Mouse (Mus musculus) monocyte, adult 2 months (primary cell): Measurements from ENCODE around the gene 1700012B09Rik.

ENCODE experiments used
- DNase-seq, 2 experiments: peaks; one replicate each; pipeline ENCODE4 v3.0.0; 2022; ENCODE audit warnings: low spot score in 2 of 2, low read depth in 1 of 2

1700012B09Rik gene

DNA sequence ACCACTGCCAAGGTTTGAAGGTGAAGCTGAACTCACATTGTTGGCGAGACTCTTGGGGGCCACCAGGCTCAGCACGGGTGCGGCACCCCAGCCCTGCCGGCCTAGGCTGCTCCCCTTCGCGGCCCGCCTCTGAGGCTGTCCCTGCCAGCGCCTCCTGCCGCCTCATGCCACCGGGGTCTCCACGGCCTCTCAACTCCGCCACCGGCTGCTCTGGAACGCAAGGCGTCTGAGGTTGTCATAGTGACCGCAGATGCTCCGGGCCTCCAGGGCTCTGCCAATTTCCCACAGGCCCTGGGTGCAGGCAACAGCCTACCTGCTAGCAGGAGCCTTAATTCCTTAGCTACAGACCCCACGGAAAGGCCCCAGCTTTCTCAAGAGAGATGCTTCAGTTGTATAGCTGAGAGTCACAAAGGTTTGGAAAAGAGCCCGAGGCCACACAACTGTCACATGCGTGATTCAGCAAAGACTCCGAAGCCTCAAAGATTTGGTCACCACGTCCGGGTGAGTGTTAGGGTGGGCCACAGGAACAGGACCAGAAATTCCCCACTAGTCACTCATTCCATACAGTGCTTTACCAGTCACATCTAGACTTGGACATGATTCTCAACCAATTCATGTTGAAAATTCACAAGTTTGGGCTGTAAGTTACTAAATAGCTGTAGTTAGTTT, at the start of gene 1700012B09Rik:
Gene 1700012B09Rik (minus strand): TSS at position 228 of the 669 bp plus-strand sequence.
- no peak for DNase-seq

DNA sequence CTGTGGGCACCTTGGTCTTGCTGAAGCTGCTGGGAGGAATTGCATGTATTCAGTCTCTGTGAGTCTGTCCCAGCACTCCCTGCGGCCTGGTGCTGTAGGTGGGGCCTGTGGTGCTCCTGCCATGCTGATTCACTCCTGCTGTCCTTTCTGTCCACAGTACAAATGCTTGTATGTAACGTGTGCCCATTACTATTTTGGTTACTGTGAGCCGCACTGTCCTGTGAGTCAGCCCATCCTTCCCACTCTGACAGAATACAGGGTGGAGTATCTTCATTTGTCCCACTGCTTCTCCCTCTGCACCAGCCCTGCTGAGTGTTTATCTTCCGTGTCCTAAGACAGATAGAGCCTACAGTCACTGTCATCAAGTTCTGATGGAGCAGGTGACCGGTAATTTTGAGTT, 39.3 kb upstream of the 1700012B09Rik start:
- no peak for DNase-seq

DNA sequence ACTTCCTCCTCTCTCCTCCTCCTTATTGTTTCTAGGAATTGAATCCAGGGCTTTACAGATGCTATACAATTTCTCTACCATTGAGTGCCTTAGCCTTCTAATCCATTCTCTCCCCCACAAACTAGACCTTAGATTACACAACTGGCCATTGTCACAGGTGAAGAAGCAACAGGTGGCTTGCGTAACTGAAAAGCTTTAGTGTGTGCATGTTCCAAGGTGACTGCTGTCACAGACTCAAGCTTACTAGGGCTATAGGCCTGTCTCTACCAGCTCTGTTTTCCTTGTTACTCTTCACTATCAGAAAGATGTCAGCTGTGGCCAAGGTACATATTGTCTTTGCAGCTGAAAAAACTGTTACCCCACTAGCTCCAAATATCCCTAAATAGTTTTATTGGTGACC, 36.0 kb upstream of the 1700012B09Rik start:
- no peak for DNase-seq

- no peak for DNase-seq
Observed at GRCm38 (mm10) chr9:14805714-14806113, 34.9 kb upstream of the 1700012B09Rik start.

- DNase-seq, result no peak
Observed at GRCm38 (mm10) chr9:14787356-14787755, 16.5 kb upstream of the 1700012B09Rik start.

DNA sequence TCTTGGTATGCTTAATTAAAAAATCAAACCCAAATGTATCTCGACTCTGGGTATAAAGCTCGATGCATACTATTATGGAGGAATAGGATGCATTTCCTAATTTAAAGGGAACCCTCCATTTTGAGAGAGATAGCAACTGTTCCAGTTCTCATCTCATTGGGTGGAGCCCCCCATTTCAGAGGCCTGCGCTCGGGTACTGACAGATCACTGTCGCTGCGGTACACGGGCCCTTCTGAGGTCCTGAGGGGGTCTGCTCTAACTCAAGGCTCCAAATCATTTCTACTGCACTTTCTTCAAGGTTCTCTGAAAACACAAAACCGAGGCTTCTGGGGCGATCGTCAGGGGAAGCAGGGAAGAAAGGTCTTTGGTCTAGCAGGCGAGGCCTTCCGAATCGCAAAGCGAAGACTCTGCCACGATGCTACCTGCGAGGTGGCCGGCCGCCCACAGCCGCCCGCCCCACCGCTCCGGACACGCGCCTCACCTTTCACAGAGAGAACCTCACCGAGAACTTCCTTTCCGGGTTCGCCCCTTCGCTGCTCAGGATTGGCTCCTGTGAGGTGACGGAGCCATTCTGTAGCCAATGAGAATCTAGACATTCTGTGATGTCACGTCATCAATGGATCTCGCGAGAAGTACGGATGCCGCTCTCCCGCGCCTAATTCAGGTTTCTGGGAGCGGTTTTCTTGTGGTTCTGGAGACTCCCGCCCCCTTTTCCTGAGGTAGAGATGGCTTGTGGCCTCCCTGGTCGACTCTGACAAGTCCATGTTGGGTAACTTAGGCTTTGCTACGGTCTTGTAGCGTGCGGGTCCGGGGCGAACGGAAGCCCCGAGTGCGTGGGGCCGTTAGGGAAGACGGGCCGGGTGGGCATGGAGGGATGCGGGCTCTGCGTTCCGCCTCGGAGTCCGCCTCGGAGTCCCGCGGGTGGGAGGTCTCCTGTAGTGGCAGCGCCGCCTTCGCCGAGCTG, 13.5 kb upstream of the 1700012B09Rik start, which contains the start of the genes Mre11a and Ankrd49:
Gene Mre11a (plus strand): TSS at position 616 of the 964 bp plus-strand sequence.
Gene Ankrd49 (minus strand): TSS at position 818 of the 964 bp plus-strand sequence.
- DNase-seq, result peak; percentile 82 to 90

- no peak for DNase-seq
Observed at GRCm38 (mm10) chr9:14778341-14778740, 7.5 kb upstream of the 1700012B09Rik start.

- no peak for DNase-seq
Observed at GRCm38 (mm10) chr9:14773813-14774212, 3.0 kb upstream of the 1700012B09Rik start.

- DNase-seq, result no peak
Observed at GRCm38 (mm10) chr9:14772074-14772473, 1.2 kb upstream of the 1700012B09Rik start.

GRCm38 (mm10) chr9:14769811-14770210, 1.0 kb downstream of the 1700012B09Rik start:
- DNase-seq, result no peak

DNA sequence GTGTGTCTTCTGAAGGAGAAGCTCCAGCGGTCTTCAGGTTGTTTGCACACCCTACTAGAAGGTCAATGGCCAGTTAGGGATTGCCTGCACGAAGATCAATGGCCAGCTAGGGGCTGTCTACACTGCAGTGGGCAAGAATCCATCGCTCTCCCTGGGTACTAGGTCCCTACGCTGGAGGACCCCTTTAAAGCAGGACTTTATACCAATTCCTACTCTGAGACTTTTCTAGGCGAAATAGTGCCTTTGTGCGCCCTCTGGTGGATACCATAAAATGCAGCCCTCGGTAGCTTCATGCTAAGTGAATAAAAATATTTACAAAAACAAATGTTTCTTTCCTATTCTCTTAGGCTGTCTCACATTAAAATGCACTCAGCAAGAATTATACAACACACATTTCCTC, 6.1 kb downstream of the 1700012B09Rik start:
- no peak for DNase-seq

DNA sequence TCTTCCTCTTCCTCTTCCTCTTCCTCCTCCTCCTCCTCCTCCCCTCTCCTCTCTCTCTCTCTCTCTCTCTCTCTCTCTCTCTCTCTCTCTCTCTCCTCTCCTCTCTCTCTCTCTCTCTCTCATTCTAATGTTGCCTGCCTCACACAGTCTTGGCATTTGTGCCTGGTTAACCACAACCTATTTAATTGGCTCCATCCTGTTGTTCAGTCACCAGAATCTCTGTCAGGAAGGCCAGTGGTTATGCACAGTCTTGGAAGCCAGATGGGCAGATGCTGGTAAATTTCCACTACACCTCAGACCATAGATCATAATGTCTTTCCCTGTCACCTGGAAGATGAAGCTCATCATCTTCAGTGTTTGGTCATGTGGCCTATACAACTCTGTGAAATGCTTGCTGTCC, 11.6 kb downstream of the 1700012B09Rik start:
- DNase-seq, result no peak

DNA sequence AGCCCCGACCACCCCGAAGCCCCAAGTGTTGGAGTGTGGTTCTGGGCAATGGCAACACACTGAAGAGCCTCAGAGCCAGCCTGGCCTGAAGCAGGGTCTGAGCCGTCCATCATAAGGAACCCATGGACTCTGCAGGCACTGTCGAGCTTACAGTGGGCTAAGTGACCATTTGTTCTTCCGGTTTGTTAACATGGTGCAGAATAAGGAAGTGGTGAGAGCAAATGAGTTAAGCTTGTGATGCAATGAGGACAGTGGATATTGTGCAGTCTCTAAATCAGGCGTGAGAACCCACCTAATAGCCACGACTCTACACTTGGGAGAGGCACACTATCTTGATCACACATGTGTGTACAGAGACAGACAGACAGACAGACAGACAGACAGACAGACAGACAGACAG, 12.2 kb downstream of the 1700012B09Rik start:
- peak in 1 of 2 experiments; percentile 27 for DNase-seq

DNA sequence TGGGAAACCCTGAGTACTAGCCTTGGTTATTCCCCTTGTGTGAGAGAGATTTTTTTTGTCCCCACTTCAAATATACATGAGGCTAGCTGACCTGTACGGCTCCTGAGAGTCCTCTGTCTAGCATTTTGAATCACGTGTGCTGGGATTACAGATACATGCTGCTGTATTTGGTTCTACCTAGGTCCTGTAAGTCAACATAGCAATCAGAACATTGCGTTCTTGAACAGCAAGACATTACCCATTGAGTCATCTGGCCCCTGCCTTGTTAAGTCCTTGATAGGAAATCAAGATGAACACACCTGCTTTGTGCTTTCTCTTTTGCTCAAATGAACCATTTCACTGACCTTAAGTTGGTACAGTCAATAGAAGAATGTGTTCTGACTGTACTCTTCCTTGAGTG, 16.4 kb downstream of the 1700012B09Rik start:
- no peak for DNase-seq

DNA sequence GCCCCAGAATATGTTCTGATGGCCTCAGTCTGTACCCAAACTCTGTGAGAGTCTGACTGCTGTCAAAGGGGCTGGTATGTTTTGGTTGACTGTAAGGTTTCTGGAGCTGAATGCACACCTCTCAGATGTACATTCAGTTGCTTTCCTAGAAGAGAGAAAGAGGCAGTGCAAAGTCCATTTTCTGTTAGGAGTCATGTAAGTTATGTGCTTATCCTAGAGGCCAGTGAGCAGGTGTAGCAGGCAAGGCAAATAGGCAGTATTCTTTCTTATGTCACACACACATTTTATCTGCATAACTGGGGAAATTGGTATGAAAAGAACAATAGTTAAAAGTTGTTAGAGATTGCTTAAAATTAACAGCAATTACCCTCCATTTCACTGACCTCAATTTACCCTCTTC, 16.9 kb downstream of the 1700012B09Rik start:
- DNase-seq, result no peak

DNA sequence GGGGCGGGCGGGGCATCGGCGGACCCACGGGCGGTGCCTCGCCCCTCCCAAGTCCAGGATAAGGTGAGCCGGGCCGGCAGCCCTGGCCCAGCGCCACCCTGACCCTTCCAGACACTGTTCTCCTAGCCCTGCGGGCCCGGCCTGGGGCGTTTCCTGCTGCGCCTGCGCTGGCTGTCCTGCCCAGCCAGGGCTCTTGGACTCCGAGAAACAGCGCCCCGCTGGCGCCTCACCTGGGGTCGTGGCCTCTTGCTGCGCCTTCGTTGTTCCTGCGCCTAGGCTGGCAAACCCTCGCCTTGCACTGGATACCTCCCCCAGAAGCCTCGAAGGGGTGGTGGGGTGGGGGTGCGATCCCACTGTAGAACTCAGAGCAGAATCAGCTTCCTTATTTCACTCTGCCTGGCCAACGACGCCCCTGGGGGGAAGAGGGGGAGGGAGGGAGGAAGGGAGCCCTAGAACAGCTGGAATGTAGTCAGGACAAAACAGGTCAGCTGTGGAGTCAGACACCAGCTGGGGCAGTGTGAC, 18.8 kb downstream of the 1700012B09Rik start, which contains the start of gene Fut4:
Gene Fut4 (minus strand): TSS at position 393 of the 522 bp plus-strand sequence.
- peak in 1 of 2 experiments; percentile 48 for DNase-seq

DNA sequence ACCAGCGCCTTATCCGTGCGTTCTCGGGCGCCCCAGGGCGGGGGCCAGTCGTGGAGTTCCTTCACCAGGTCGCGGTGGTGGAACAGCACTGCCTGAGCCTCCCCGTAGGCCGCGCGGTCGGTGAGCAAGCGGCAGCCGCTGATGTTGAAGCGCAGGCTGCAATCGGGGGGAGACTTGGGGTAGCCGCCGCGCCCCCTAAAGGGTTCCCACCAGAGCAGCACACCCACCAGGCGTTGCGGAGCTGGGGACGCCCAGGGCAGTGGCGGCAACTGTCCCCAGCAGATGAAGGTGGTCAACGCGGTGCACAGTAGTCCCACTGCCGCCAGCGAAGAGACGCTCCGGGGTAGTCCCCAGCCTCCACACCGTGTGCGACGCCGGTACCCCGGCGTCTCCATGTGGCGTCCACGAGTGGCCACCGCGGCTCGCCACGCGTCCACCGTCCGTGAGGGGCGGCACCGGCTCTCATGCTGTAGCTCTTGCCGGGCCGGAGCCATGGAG, 19.3 kb downstream of the 1700012B09Rik start:
- no peak for DNase-seq

- no peak for DNase-seq
Observed at GRCm38 (mm10) chr9:14750901-14751502, 19.8 kb downstream of the 1700012B09Rik start.

DNA sequence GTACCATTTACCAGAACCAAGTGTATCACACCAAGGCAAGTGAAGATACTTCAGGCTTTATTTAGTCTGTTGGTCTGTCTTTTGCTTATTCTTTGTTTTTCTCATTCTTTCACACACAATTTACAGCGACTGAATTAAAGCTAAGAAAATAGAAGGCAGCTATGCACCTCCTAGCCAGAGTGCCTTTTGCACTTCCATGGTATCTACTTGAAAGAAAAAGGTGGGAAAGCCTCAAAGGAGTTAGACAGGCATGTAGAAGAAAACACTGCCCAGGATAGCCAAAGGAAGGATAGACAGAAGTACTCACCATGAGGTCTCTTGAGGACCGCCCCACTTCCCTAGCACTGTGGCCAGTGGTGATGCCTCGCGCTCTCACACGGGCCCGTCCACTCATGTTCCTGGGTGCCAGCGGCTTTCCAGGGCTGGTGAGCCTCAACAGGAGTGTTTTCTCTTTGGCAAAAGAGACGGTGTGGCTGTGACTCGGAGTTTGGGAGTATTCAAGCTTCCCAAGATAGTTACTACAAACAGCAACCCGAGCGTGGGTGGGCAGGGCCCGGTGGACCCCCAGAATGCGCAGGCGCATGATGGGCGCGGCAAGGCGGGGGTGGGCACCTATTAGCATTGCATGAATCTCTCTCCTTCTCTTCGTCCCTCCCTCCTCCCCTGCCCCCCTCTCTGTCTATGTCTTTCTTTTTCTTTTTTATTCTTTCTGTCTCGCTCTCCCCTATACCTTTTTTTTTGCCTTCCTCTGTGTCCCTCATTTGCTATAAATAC, 30.5 kb downstream of the 1700012B09Rik start, which contains the start of gene Piwil4:
Gene Piwil4 (minus strand): TSS at position 583 of the 774 bp plus-strand sequence.
- no peak for DNase-seq
